ENCODE assay signal across 9 mouse cellular contexts in genomic region chr3:122483066-122483782, GRCm38 (mm10).
A peak's percentile ranks its signal among the peaks of the same experiment; 100 is the strongest.
DNase-seq lines count a peak whose midpoint lies in the region; ATAC-seq lines count a peak whose summit lies in the region.
"Had no signal": no experiment of that assay in that cellular context is flagged by ENCODE, and none has a peak within 500 bp of the region (broad histone marks: within the 10 kb centered on the region; RNA-seq: fewer than 3 reads in every experiment).

No protein-coding gene starts in this region.

- H3K4me1 ChIP-seq in forebrain, embryonic 11.5 days (replicated peaks; ENCODE audit: control insufficient read depth, insufficient read depth, low read length): peaks cover 31% of the 10 kb centered on the region
- H3K4me1 ChIP-seq in hindbrain, embryonic 12.5 days: peaks cover 48% of the 10 kb centered on the region
- H3K4me1 ChIP-seq in neural tube, embryonic 13.5 days (replicated peaks): peaks cover 69% of the 10 kb centered on the region

- H3K9ac ChIP-seq in forebrain, embryonic 11.5 days (ENCODE audit: low read length): peak overlapping the region; percentile 14; the same call in 1 of the 2 replicates
- no peak overlapping the region for H3K9ac ChIP-seq in hindbrain, embryonic 12.5 days
- peak overlapping the region; percentile 38; the same call in 1 of the 2 replicates for H3K9ac ChIP-seq in neural tube, embryonic 13.5 days

- WGBS in forebrain, embryonic 11.5 days: 14% methylated on average over 14 of the region's 14 CpGs
- 16% methylated on average over 14 of the region's 14 CpGs for WGBS in hindbrain, embryonic 12.5 days
- 19% methylated on average over 14 of the region's 14 CpGs for WGBS in neural tube, embryonic 13.5 days

- no peak overlapping the region for H3K27ac ChIP-seq in forebrain, embryonic 11.5 days (ENCODE audit: low read depth, low read length)
- no peak overlapping the region for H3K27ac ChIP-seq in hindbrain, embryonic 12.5 days
- peak overlapping the region; percentile 61 for H3K27ac ChIP-seq in neural tube, embryonic 13.5 days (replicated peaks)
- H3K27ac ChIP-seq: macrophage had no signal

- H3K4me3 ChIP-seq in forebrain, embryonic 11.5 days (ENCODE audit: low read depth, low read length): no peak overlapping the region
- H3K4me3 ChIP-seq in hindbrain, embryonic 12.5 days: no peak overlapping the region
- H3K4me3 ChIP-seq in neural tube, embryonic 13.5 days: peak overlapping the region; percentile 6; the same call in 1 of the 2 replicates

- no peaks in the 10 kb centered on the region for H3K9me3 ChIP-seq in forebrain, embryonic 11.5 days (ENCODE audit: control insufficient read depth, low read length)
- no peaks in the 10 kb centered on the region for H3K9me3 ChIP-seq in hindbrain, embryonic 12.5 days (replicated peaks)
- H3K9me3 ChIP-seq in neural tube, embryonic 13.5 days: no peaks in the 10 kb centered on the region

- no peaks in the 10 kb centered on the region for H3K27me3 ChIP-seq in forebrain, embryonic 11.5 days (ENCODE audit: control insufficient read depth, insufficient read depth, low read length)
- H3K27me3 ChIP-seq in hindbrain, embryonic 12.5 days: peaks cover 4% of the 10 kb centered on the region; the same call in 1 of the 2 replicates
- H3K27me3 ChIP-seq in neural tube, embryonic 13.5 days: no peaks in the 10 kb centered on the region

- no peaks in the 10 kb centered on the region for H3K36me3 ChIP-seq in forebrain, embryonic 11.5 days (ENCODE audit: control insufficient read depth, insufficient read depth, low read length)
- no peaks in the 10 kb centered on the region for H3K36me3 ChIP-seq in hindbrain, embryonic 12.5 days
- H3K36me3 ChIP-seq in neural tube, embryonic 13.5 days: no peaks in the 10 kb centered on the region

- DNase-seq in cerebellum, adult 9-11 months: peak; percentile 33
- no peak for DNase-seq in cerebellum, adult 11 months
- peak; percentile 79 for DNase-seq in 3134 (ENCODE audit: extremely low read depth, insufficient read length, low spot score)
- DNase-seq in forebrain, embryonic 11.5 days (ENCODE audit: low spot score): no peak
- no peak for DNase-seq in right cerebral cortex, postnatal 25 days
- DNase-seq in left cerebral cortex, adult 8-10 months (ENCODE audit: low spot score in 2 of 2): no peak

- no peak overlapping the region for H3K4me2 ChIP-seq in forebrain, embryonic 11.5 days (ENCODE audit: low read depth, low read length, severe bottlenecking)
- H3K4me2 ChIP-seq in hindbrain, embryonic 12.5 days (replicated peaks): 0 out of 2 replicates have a peak overlapping the region, but pooled peaks have one; percentile 24
- H3K4me2 ChIP-seq in neural tube, embryonic 13.5 days: peak overlapping the region; percentile 36

- ATAC-seq in forebrain, embryonic 11.5 days (replicated peaks; ENCODE audit: low FRiP score): peak; percentile 37; the same call in 1 of the 2 replicates
- 0 out of 2 replicates have a peak, but pooled peaks have one; percentile 12 for ATAC-seq in hindbrain, embryonic 12.5 days (ENCODE audit: low FRiP score)
- peak; percentile 35; the same call in 1 of the 2 replicates for ATAC-seq in neural tube, embryonic 13.5 days (ENCODE audit: low read depth)

Comparison
In these comparisons a context has a peak if more than half of its experiments do, and no peak if none do; other contexts are left out.
1. DNase-seq: peak in cerebellum, adult 9-11 months (single experiment) and 3134 (single experiment); none in cerebellum, adult 11 months (single experiment), forebrain, embryonic 11.5 days (single experiment), right cerebral cortex, postnatal 25 days (single experiment) and left cerebral cortex, adult 8-10 months (0 of 2).
2. Peak in every context shown above with its lines, with median percentiles within 50 percentile points of each other: ATAC-seq.